Mouse (Mus musculus) right cerebral cortex, adult 2 months (tissue): ENCODE measurements around the gene Krt33b.

Source experiments
- DNase-seq, 2 experiments: peaks; one replicate each; pipeline ENCODE4 v3.0.0; 2021 to 2022; ENCODE audit warnings: low spot score in 2 of 2

Gene Krt33b

GRCm38 (mm10) chr11:99993620-99994383, 35.9 kb downstream of the Krt33b start, which contains the start of gene Krtap17-1:
TSS of gene Krtap17-1 (minus strand) at chr11:99993994.
- no peak for DNase-seq

DNA sequence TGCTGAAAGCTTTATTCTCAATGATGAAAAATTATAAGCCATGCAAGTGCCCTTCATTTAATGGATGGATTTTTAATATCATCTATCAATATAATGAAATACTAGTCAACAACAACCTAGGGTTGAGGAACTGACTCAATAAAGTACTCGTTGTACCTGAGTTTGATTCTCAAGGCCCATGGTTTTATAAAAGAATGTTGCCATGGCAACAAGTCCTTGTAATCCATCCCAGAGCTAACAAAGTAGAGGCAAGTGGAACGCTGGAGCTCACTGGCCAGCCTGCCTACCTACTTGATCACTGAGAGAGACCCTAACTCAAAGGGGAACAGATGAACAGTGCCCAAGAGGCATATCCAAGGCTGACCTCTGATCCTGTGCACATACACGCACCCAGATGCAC, 39.1 kb downstream of the Krt33b start:
- DNase-seq = no peak

DNA sequence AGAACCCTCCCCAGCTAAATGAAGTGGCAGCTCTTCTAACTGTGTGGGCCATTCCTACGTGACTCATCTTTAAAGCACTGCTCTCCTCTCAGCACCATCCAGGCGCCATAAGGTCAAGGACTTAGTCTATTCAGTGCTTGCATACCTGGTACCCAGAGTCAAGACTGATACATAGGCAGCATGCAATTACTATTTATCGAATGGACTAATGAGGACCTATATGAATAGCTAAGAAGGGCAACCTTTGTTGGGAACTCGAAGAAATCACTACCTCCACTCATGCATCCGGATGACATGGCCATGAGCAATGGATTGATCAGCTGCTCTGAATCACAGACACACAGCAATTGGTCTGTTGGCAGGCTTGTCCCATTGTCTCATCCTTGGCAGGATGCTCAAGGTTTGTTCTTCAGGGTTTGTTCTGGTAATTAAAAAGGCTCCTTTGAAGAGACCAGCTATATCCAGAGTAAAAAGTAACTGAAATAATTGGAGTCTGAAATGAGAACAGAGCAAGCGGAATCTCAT, 39.7 kb downstream of the Krt33b start:
- DNase-seq = no peak

DNA sequence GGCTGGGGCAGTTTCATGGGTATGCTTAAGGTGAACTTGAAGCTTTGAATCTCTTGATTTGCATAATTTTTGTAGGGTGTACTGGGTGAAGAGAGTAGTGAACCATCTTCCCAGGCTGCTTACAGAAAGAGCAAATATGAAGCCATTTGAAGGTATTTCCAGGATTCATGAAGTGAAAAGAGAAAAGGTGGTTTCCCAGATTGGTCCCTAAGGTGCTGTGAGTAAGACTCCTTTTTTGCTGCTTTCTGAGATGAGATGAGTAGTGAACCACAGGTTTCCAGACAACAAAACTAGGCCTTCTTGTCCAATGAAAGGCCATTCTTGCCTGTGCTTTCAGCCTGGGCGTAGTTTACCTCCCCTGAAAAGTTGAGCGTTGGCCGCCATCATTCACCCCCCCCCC, 41.1 kb downstream of the Krt33b start:
- no peak for DNase-seq

GRCm38 (mm10) chr11:99986180-99986647, 43.5 kb downstream of the Krt33b start, which contains the start of gene Krtap16-1:
TSS of gene Krtap16-1 (minus strand) at chr11:99986597.
- DNase-seq = no peak

- DNase-seq = peak; percentile 35 to 45
These were observed 44.2 kb downstream of the Krt33b start for GRCm38 (mm10) chr11:99985291-99986092.

DNA sequence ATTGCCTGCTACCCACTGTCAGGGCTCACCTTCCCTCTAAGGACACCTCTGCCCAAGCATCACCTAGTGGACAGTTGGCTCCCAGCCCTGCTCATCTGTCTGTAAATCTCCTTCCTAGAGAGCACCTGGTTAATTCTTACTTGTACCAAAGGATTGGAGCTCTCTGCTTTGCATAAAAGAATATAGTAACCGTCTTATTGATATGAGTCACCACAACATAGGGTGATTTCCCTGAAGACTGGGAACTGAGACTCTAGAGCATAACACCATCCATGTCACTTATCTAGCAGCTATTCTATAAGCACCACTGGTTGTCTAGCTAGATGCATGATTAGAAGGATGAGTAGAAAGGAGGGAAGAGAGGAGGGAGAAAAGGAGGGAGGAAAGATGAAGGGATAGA, 46.2 kb downstream of the Krt33b start:
- no peak for DNase-seq

DNA sequence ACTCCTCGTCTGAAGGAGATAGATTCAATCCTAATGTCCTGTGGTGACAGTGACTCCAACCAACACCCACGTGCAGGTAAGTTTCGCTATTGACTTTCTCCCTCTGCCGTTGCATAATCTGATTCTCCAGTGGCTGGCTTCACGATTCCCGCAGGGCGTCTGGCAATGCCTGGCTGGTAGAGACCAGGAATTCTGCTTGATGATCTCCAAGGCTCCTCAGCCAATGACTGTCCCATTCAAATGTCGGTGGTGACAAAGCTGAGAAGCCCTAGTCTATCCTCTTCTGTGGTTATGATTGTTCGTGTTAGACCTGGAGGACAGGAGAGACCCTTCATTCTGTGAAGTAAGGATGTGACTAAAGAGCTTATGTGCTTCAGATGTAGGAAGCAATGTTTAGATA, 46.9 kb downstream of the Krt33b start:
- no peak for DNase-seq

- DNase-seq = no peak
These were observed 50.7 kb downstream of the Krt33b start, which contains the start of gene Krtap29-1 for GRCm38 (mm10) chr11:99978953-99979352. TSS of gene Krtap29-1 (minus strand) at chr11:99979053.
